Mouse (Mus musculus) regulatory T cell (primary cell): ENCODE data around the gene Safb.

Source experiments
- in situ Hi-C: fragments of 300-600 bp; cut with MboI, MseI; formaldehyde crosslinking; loops from one replicate; pipeline ENCODE4 v1.15.1; 2025; ENCODE audit warnings: high pct_unique_total_duplicates

The Safb gene

DNA sequence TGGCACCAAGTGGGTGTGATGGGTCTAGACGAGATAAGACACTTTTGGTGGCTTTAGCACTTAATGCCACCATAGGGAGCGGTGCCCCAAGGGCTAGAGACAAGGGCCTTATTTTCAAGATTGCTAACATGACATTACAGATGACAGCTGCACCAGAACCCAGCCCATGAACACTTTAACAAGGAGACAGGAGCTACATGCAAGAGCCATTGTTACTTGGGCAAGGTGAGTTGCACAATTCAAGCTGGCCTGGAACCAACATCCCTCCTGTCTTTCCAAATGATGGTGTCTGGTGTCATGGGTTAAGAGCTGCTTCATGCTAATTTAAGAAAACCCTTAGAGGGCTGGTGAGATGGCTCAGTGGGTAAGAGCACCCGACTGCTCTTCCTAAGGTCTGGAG is 25.2 kb upstream of the Safb start:
- in situ Hi-C loops = no loop called here

DNA sequence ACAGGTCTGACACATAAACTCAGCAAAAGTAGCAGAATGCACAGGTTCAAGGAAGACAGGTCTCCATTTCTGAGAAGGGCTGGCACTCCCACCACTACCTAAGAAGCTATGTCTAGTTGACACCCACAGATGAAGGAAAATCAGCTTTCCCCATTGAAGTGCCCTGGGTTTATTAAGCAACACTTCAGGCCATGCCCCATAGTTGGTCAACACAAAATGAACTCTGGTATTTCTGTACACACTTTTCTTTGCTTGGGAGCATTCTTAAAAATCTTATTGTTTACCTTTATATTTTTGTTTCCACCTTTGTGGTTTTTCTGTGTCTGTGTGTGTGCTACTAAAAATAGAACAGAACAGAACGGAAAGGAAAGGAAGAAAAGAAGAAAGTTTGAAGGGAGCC is 24.5 kb upstream of the Safb start:
- in situ Hi-C loops = loop anchor here (5.0 kb wide), 1 partner anchor 107 kb away; no protein-coding TSS in a partner anchor

GRCm38 (mm10) chr17:56561866-56562265 is 22.8 kb upstream of the Safb start:
- in situ Hi-C loops = loop anchor here (5.0 kb wide), 1 partner anchor 105 kb away; no protein-coding TSS in a partner anchor

GRCm38 (mm10) chr17:56566293-56566692 is 18.3 kb upstream of the Safb start:
- in situ Hi-C loops = no loop called here

DNA sequence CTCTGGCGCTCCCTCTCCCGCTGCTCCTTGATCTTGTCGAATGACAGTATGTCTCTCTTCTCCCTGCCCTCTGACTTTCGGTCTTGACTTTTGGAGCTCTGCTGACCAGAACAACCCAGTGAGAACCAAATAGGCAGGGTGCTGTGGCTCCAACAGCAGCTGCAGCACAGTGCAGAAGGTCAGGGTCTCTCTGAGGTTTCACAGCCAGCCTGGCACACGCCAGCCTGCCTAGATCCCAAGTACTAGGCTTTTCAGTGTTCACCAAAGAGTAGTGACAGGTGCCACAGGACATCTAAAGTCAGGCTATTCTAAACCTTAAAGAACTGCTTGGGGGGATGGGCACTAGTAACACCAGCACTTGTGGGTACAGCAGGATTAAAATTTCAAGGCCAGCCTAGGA is 17.7 kb upstream of the Safb start:
- in situ Hi-C loops = no loop called here

DNA sequence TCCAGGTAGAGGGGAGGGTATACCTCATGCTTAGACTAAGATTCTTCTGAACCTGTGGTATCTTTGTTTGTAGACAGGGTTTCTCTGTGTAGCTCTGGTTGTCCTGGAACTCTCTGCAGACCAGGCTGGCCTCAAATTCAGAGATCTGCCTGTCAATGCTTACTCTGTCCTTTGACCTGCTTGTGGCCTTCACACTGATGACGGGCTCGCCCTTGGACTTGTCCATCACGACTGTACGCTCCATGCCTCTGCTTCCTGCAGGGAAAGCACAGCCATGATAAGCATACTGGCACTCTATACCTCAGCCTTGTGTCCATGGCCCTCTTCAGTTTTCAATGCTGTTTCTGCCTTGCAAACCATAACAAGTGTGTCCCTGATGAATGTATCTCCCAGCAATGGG is 17.3 kb upstream of the Safb start:
- in situ Hi-C loops = no loop called here

GRCm38 (mm10) chr17:56570287-56570686 is 14.3 kb upstream of the Safb start:
- in situ Hi-C loops = no loop called here

GRCm38 (mm10) chr17:56572154-56572553 is 12.5 kb upstream of the Safb start:
- in situ Hi-C loops = no loop called here

GRCm38 (mm10) chr17:56572939-56573338 is 11.7 kb upstream of the Safb start:
- in situ Hi-C loops = no loop called here

GRCm38 (mm10) chr17:56583071-56583470 is 1.6 kb upstream of the Safb start:
- in situ Hi-C loops = loop anchor here (10.0 kb wide), 1 partner anchor 538 kb away; the partner anchor contains the start of gene Chaf1a

DNA sequence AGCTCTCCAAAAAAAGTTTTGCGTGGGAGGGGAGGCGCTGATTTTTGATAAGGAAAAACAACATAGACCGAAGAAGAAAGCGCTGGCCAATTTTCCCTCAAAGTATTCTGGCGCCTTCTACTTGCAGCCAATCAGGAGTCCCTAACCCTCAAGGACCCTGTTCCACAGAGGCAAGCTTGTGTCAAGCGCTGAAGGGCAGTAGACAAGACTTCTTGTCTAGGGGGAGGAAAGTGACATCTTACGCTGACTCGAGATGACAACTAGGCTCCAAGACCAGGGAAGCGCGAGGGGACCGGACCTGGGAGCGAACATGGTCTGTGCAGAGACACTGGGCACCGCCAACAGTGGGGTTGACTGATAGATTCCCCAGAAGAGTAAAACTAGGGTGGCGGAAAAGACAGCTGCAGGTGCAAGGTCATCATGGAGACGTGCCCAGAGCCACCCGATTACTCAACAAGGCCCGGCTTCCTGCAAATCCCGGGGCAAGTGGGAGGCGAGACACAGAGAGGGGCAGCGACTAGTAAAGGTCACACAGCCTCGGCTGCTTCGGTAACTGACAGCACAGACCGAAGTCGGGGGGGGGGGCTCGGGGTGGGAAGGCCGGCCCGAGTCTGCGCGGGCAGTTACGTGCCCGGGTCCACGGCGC is 891 bp upstream of the Safb start:
- in situ Hi-C loops = loop anchor here (10.0 kb wide), 1 partner anchor 539 kb away; the partner anchor contains the start of gene Chaf1a

- in situ Hi-C loops = loop anchor here (10.0 kb wide), 1 partner anchor 540 kb away; the partner anchor contains the start of gene Chaf1a
Observed at GRCm38 (mm10) chr17:56585171-56585821, 671 bp downstream of the Safb start.

DNA sequence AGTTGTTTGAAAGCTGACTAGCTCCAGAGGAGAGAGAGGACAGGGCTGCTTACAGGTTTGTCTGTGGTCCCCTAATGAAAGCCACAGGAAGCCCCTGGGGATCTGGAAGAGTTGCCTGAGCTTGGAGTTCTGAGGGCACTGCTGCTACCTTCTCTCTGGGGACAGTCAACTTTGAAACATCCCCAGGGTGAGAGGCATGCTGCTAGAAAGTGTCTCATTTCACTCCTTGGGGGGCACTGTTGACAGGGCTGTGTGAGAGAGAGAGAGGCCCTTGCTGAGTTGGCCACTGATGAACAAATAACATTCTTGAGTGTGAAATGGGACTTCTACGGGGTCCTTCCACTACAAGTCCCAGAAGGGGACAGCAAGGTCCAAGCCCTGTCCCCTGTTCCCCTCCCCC is 3.1 kb downstream of the Safb start:
- in situ Hi-C loops = loop anchor here (10.0 kb wide), 1 partner anchor 543 kb away; the partner anchor contains the start of gene Chaf1a

DNA sequence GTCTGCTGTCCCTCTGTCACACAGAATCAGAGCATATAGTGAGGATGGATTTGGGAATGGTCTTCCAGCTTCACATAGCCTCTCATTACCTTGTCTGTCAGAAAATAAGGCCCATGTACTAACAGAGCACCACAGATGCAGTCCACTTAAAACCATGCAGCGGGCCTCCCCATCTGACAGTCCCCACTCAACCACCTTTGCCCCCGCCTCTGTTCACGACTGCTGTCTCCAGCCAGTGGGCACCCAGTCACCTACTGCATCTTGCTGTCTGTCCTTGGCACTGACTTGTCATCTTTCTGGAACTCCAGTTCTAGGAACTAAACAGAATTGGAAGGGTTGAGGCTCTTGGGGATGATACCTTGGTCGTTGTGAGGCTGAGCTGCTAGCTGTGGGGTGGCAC is 4.3 kb downstream of the Safb start:
- in situ Hi-C loops = loop anchor here (10.0 kb wide), 1 partner anchor 544 kb away; the partner anchor contains the start of gene Chaf1a

DNA sequence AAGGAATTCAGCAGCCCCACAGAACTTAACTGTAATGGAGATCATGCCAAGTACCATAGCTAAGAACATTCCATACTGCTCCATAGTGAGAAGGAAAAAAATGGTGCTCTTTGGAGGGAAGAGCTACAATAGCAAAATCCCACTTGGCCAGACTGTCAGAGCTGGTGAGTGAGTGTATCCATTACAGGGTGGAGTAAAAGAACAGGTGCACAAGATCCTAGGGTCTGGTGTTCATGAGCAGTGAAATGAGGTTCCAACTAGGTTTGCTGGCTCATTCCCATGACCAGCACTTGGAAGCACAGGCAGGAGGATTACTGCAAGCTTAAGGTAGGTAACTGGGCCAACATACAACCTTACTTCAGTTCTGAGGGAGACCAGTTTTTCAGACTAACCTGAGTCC is 7.9 kb downstream of the Safb start:
- in situ Hi-C loops = no loop called here

GRCm38 (mm10) chr17:56593527-56594271 is 9.1 kb downstream of the Safb start:
- in situ Hi-C loops = no loop called here

DNA sequence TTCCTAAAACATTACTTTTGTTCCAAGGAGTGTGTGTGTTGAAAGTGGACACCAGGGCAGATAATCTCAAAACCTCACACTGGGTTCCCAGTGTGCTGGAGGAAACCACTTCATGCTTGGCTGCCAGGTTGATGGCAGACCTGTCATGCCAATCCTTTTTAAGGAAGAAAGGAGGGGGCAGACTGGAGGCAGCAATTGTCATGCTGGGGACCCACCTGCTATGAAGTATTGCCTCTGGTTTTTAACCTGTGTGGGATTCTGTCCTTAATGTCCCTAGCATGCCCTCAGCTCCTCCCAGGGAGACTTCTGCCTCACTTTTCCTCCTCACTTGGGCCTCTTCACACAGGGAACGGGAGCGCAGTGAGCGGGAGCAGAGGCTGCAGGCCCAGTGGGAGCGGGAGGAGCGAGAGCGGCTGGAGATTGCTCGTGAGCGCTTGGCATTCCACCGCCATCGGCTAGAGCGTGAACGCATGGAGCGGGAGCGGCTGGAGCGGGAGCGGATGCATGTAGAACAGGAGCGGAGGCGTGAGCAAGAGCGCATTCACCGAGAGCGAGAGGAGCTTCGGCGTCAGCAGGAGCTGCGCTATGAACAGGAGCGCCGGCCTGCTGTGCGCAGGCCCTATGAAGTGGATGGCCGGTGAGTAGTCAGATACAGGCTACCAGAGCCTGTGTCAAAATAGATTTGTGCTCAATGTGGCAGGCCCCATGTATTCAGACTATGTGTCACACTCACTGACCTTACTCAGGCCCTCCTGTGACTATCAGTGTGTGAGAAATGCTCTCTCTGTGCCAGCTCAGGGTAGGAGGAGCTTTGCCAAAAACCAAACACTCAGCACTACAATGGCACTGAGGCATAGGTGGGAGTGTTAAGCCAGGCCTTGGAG is 18.8 kb downstream of the Safb start:
- in situ Hi-C loops = no loop called here

GRCm38 (mm10) chr17:56604070-56604380 is 19.4 kb downstream of the Safb start:
- in situ Hi-C loops = no loop called here

- in situ Hi-C loops = no loop called here
Observed at GRCm38 (mm10) chr17:56604422-56604821, 19.8 kb downstream of the Safb start.

- in situ Hi-C loops = no loop called here
Observed at GRCm38 (mm10) chr17:56605431-56605830, 20.8 kb downstream of the Safb start.

- in situ Hi-C loops = no loop called here
Observed at GRCm38 (mm10) chr17:56607521-56608062, 23.0 kb downstream of the Safb start.
